Mouse (Mus musculus) embryo, embryonic 10 days (tissue): ENCODE data around the gene Insl5.

Experiments used
- DNase-seq: peaks from one replicate; pipeline ENCODE4 v3.0.0-alpha.2; 2015; ENCODE audit warnings: low spot score

The Insl5 gene

DNA sequence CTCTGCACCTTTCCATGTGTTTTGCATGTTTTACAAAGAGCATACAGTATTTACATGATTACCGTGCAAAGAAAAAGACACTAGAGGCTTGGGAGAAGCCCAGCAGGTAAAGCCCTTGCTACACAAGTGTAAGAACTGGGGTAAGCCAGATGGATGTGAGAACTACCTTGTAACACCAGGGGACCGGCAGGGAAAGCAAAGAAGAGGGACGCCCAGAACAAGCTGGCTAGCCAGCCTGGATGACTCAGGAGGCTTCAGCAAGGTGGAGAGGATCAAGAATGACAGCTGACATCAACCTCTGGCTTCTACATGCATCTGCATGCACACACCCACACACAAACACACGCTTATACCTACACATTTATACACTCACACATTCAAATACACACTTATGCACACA lies 36.6 kb downstream of the Insl5 start:
- DNase-seq: no peak

GRCm38 (mm10) chr4:102989391-102989790 lies 37.3 kb downstream of the Insl5 start:
- DNase-seq: no peak

DNA sequence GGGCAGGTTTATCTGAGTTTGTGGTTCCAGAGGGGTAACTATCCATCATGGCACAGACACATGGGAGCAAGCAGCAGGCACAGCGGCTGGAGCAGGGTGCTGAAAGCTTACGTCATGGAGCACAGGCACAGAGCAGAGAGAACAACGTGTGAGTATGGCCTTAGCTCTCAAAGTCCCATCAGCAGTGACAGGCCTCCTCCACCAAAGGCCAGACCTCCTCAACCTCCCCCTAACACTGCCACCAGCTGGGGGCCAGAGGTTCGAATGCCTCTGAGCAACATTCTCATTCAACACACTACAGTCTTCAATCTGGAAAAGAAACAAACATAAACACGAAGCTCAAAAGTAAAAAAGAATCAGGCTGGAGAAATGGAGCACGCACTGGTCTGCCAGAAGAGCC lies 38.1 kb downstream of the Insl5 start:
- no peak for DNase-seq

DNA sequence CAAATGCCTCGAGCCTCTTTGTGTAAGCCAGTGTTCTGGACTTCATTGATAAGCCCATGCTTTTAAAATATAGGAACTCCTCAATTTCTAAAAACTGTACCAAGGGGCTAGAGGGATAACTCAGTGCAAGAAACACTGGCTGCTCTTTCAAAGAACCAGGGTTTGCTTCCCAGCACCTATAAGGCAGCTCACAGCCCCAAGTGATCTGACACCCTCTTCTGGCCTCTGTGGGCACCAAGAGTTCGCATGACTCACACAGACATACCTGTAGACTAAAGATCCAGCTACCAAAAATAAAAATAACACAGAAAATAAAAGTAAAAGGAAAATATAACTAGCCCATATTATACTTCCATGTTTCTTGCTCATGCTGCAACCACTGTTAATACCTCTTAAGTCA lies 38.9 kb downstream of the Insl5 start:
- no peak for DNase-seq

DNA sequence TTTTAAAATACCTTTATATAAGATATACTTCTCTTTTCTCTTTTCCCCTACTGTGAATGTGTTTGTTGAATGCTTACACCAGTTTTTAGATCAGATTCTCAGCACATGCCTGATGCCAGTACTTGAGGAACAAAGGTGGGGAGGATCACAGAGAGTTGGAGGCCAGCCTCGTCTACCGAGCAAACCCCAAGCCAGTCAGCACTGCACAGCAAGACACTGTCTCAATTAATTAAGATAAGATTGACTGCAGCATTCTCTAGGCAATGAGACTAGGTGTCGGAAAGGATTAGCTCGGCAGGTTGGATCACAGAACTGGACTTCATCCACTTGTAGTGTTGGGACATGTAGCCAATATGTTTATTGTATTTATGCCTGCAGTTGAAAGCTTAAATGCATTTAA lies 39.3 kb downstream of the Insl5 start:
- DNase-seq: no peak

DNA sequence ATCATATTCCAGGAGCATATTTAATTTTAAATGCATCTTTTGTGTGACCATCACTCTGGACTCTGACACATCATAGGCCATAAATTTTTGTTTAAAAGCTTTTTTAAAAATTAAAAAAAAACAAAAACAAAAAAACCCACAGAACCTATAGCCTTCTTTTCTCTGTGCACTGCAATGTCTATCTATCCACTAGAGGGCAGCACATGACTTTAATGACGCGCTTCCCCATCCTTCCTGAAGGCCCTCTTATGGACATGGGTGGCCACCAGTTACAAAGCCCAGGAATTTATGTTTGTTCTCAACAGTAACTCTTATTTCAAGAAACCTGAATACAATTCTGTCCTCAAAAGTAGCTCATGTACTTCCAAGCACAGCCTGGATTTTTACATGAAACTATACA lies 39.7 kb downstream of the Insl5 start:
- peak; percentile 87 for DNase-seq

DNA sequence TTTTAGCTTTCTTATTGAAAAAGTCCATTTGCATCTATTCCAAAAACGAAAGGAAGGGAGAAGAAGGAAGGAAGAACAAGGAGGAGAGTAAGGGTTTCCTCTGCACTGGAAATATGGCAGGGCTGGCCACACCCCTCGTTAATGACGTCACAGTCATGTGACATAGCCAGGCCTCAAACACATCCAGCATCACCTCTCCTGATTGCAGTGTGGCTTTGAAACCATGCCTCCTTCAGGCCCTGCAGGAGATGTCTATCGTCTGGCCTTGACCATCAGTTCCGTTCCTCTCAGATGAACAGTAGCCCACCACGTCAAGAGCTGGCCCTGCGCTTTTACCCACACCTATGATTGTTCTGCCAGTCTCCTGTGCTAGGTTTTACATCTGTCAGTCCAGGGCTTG lies 40.5 kb downstream of the Insl5 start:
- no peak for DNase-seq

DNA sequence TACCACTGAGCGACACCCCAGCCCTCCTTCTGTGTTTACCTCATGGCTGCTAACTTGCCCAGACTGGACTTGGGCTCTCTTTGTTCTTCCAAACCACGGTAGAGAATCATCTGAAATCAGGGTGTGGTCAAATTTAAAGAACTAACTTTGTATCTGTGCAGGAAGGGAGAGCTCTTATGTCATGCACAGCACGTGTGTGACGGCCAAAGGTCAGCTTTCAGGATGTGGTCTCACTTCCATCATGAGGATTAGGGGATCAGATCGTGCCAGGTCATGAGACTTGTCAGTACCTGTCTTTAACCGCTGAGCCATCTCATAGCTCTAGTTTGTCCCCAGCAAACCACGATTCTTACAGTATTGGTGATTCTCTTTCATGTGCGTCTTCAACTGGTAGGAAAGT lies 44.9 kb downstream of the Insl5 start:
- no peak for DNase-seq

DNA sequence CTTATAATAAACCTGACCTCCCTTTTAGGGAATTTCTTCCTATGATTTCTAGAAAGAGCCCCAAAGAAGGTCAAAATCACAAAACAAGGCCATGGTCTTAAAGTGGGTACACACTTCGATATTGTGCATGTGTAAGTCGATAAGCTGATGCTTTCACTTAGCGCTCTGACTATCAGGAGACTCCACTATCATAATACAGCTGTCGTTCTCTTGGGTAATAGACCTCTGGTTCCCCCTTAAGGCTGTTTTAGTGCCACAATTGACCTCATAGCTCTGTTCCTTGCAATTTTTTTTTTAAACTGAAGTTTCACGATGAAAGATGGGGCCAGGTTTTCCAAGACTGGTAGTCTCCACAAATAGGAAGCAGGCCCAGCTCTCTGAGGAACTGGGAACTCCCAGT lies 47.3 kb downstream of the Insl5 start:
- DNase-seq: no peak

DNA sequence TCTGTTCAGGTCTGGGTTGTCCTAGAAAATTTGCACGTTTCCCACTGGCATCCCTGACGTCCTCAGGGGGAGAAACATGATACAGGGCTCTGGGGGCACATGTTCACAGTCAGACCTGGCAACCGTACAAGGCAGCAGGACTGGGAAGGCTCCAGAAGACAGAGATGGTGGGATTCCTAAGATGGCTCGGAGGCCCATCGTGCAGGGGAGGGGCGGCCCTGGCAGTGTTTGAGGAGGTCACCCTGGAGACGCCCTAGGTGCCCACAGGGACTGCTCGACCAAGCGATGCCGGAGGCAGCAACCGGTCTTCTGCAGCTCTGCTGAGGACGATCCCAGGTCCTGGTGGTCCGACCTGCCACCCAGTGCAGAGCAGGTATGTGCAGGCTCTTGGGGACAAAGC lies 48.2 kb downstream of the Insl5 start, which contains the start of gene Tctex1d1:
Tctex1d1 (plus strand) TSS at position 167 of the 400 bp plus-strand sequence.
- peak; percentile 46 for DNase-seq

DNA sequence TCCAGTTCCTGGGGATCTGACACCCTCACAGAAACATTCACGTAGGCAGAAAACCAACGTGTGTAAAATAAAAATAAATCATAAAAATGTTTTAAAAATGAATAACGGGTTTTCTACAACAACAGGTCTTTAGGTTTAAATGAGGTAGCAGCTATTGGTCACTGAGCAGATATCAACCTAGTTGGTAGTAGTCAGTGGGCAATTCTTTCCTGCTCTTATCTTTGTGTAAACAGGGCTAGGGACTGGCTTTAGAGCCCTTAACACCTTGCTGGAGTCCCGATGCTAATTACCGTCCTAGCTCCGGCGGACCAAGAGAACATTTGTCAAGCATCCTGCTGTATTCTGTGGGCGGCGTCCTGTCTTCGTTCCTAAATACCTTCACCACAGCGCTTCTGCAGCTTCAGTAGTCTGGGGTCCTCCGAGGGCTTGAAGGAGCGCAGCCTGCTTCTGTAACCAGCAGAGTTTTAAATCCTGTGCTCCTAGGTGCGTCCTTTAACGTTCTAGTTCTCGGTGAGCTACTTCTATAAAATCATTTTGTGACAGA lies 48.8 kb downstream of the Insl5 start:
- peak; percentile 31 for DNase-seq

GRCm38 (mm10) chr4:102976290-102977275 lies 50.1 kb downstream of the Insl5 start:
- peak; percentile 54 for DNase-seq

DNA sequence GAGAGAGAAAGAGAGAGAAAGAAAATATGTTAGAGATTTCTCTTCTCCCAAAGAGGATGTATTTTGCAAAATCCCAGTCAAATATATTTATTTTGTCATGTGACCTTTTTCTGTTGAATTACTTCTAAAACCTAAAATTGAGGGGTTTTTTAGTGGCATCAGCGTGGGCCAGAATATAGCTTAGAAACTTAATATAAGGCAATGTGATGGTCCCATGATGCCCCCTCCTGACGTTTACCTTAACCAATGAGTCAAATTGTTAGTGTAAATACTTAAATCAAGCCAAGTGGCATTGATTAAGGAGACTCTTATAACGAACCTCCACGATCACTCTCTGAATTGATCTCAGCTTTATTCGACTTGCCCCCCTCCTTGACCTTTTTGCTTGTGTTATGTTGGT lies 52.5 kb downstream of the Insl5 start:
- no peak for DNase-seq

DNA sequence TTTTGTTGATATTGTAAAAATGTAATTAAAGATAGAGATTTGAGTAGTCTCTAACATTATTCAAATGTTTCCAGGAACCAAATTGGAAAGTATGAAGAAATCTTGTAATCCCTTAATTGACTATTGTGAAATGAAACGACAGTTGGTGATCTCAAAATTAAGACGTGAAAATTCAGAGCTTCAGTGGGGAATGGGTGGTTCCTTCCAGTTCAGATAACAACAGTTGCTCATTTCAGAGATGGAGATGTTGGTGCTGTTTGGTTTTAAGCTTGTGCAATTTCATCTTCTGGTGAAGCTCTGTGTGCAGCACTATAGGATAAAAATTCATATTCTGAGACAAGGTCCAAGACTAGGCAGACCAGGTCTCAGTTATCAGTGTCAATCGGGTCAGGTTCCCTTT lies 54.6 kb downstream of the Insl5 start:
- DNase-seq: no peak

DNA sequence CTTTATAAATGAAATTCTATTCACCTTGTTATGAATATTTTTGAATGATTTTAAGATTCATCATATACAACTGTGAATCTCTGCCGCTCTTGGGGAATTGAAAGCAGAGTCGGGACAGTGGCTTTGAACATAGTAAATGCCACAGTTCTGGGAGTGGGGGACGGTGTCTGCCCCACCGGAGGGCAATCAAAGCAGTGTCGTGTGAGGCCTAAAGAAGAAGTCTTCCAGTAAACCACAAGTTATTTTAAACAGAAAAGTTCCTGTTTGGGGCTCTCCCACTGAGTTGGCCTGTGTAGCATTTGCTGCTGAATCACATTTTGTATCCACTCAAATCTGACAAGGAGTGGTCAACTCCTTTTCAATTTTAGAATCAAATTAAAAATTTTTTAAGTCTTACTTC lies 55.5 kb downstream of the Insl5 start:
- no peak for DNase-seq

GRCm38 (mm10) chr4:102969599-102969998 lies 57.0 kb downstream of the Insl5 start:
- DNase-seq: no peak
